Mouse (Mus musculus): ENCODE measurements around the gene Pxn. TPM values are rescaled to one million over a fixed set of nuclear protein-coding genes. Genes with fewer than 3 reads are reported as not detected.

Pxn gene
- polyA plus RNA-seq, 1 experiment: 82.6 TPM

DNA sequence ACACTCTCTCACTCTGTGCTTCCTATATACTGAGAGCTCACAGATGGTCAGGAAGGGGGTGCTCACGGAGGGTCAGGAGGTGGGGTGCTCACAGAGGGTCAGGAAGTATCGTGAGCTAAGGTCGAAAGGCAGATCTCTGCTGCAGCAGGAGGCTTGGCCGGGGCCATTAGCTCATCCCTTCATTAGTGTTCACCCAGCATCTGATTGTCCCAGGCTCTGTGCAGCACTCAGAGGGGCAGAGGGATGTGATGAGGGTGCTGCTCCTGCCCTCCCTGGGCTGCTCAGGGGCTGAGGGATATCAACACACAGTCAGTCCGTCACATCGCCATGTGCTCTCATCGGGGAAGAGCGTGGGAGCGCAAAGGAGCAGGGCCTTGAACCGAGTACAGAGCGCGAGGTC is 18.0 kb downstream of the Pxn start:
- Histone ChIP-seq H3K4me1 (ENCODE audit: control insufficient read depth, insufficient read depth, low read length) (peaks cover 20% of the 10 kb centered on the region), H3K4me3 (ENCODE audit: control insufficient read depth, low read depth, low read length) (no peak overlapping the region), H3K27me3 (ENCODE audit: control insufficient read depth, insufficient read depth, low read length) (no peaks in the 10 kb centered on the region), H3K27ac (ENCODE audit: control insufficient read depth, insufficient read depth, low read depth, low read length) (no peak overlapping the region), H3K36me3 (ENCODE audit: control insufficient read depth, insufficient read depth, low read length) (no peaks in the 10 kb centered on the region)
- TF ChIP-seq POLR2A (IDR thresholded peaks at IDR 0.05; ENCODE audit: control insufficient read depth, low read depth, low read length) (no peak), CTCF (IDR thresholded peaks at IDR 0.05; ENCODE audit: control insufficient read depth, insufficient read depth, insufficient replicate concordance, low read depth, low read length) (no peak)

GRCm38 (mm10) chr5:115525416-115525815 is 18.9 kb downstream of the Pxn start:
- TF ChIP-seq CTCF (IDR thresholded peaks at IDR 0.05; ENCODE audit: control insufficient read depth, insufficient read depth, insufficient replicate concordance, low read depth, low read length) (no peak), POLR2A (IDR thresholded peaks at IDR 0.05; ENCODE audit: control insufficient read depth, low read depth, low read length) (no peak)
- Histone ChIP-seq H3K4me1 (ENCODE audit: control insufficient read depth, insufficient read depth, low read length) (peaks cover 15% of the 10 kb centered on the region), H3K27me3 (ENCODE audit: control insufficient read depth, insufficient read depth, low read length) (no peaks in the 10 kb centered on the region), H3K36me3 (ENCODE audit: control insufficient read depth, insufficient read depth, low read length) (no peaks in the 10 kb centered on the region), H3K27ac (ENCODE audit: control insufficient read depth, insufficient read depth, low read depth, low read length) (no peak overlapping the region), H3K4me3 (ENCODE audit: control insufficient read depth, low read depth, low read length) (no peak overlapping the region)

DNA sequence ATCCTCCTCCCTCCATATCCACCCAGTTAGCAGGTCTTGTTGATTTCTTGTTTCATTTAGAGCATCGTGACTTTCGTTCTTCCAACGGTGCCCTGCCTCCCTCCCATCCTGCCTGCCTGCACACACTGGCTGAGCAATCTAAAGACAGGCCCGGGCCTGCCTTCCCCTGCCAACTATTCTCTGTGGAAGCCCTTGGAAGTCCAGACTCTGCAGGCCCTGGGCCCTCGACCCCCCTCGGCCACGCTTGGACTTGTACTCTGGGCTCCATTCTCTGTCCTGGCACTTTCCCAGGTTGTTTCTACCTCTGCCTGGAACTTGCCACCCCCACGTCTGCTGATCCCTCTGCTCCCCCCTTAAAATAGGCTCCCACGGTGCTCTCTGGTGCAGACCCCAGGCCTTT is 19.5 kb downstream of the Pxn start:
- no peak for TF ChIP-seq POLR2A (IDR thresholded peaks at IDR 0.05; ENCODE audit: control insufficient read depth, low read depth, low read length)
- TF ChIP-seq CTCF (IDR thresholded peaks at IDR 0.05; ENCODE audit: control insufficient read depth, insufficient read depth, insufficient replicate concordance, low read depth, low read length): no peak
- no peak overlapping the region for H3K27ac ChIP-seq (ENCODE audit: control insufficient read depth, insufficient read depth, low read depth, low read length)
- H3K27me3 ChIP-seq (ENCODE audit: control insufficient read depth, insufficient read depth, low read length): no peaks in the 10 kb centered on the region
- H3K4me1 ChIP-seq (ENCODE audit: control insufficient read depth, insufficient read depth, low read length): peaks cover 10% of the 10 kb centered on the region
- no peak overlapping the region for H3K4me3 ChIP-seq (ENCODE audit: control insufficient read depth, low read depth, low read length)
- H3K36me3 ChIP-seq (ENCODE audit: control insufficient read depth, insufficient read depth, low read length): no peaks in the 10 kb centered on the region

DNA sequence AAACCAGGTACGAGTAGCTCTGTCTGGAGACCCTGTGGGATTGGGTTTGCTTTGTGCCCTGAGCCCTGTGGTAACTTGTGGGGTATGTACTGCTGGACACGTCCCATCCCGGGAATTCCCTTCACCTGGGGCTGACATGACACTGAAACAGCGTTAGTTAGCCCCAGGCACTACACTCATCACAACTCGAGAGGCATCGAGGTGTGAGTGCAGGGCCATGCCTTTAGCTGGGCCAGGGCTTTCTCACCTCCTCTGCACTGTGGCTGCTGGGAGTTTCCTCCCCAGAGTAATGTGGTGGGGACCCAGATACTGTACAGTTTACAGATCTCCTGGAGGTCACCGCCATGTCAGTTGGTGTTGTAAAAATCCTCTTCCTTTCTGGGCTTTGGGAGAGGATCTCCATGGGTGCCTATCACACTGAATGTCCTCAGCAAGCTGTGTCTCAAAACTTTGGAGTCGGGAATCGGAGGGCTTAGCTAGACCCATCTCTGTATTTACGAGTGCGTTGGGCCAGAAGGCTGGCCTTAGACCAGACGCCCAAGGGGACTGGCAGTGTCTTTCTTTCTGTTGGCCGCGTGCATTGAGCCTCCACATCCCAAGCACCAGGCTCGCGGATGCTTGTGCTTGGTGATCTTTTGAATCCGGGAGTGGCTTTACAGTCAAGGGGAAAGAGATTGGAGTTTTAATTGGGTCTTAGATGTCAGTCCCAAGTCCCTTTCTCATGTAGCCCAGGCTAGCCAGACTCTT is 20.2 kb downstream of the Pxn start:
- Histone ChIP-seq H3K27me3 (ENCODE audit: control insufficient read depth, insufficient read depth, low read length) (no peaks in the 10 kb centered on the region), H3K4me1 (ENCODE audit: control insufficient read depth, insufficient read depth, low read length) (peaks cover 4% of the 10 kb centered on the region), H3K4me3 (ENCODE audit: control insufficient read depth, low read depth, low read length) (no peak overlapping the region), H3K36me3 (ENCODE audit: control insufficient read depth, insufficient read depth, low read length) (no peaks in the 10 kb centered on the region), H3K27ac (ENCODE audit: control insufficient read depth, insufficient read depth, low read depth, low read length) (no peak overlapping the region)
- no peak for TF ChIP-seq CTCF (IDR thresholded peaks at IDR 0.05; ENCODE audit: control insufficient read depth, insufficient read depth, insufficient replicate concordance, low read depth, low read length)
- TF ChIP-seq POLR2A (IDR thresholded peaks at IDR 0.05; ENCODE audit: control insufficient read depth, low read depth, low read length): no peak

DNA sequence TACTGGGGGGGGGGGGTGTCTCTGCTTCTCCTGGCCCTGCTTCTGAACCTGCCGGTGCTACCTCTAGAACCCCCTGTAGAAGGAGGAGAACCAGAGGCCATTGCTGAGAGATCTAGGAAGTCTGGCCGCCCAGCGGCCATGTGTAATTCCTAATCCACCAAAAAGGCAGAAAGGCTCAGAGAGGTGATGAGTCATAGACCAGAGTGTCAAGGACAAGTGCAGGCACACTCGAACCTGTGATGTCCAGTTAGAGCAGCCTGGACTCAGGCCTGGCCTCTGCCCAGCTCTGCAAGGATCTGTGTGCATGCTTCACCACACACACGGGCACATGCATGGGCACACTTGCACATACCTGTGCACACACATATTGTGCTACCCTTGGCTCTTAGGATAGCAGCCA is 21.7 kb downstream of the Pxn start:
- Histone ChIP-seq H3K27ac (ENCODE audit: control insufficient read depth, insufficient read depth, low read depth, low read length) (no peak overlapping the region), H3K27me3 (ENCODE audit: control insufficient read depth, insufficient read depth, low read length) (no peaks in the 10 kb centered on the region), H3K36me3 (ENCODE audit: control insufficient read depth, insufficient read depth, low read length) (no peaks in the 10 kb centered on the region), H3K4me1 (ENCODE audit: control insufficient read depth, insufficient read depth, low read length) (peaks cover 5% of the 10 kb centered on the region), H3K4me3 (ENCODE audit: control insufficient read depth, low read depth, low read length) (no peak overlapping the region)
- TF ChIP-seq CTCF (IDR thresholded peaks at IDR 0.05; ENCODE audit: control insufficient read depth, insufficient read depth, insufficient replicate concordance, low read depth, low read length) (no peak), POLR2A (IDR thresholded peaks at IDR 0.05; ENCODE audit: control insufficient read depth, low read depth, low read length) (no peak)

- Histone ChIP-seq H3K27ac (ENCODE audit: control insufficient read depth, insufficient read depth, low read depth, low read length) (no peak overlapping the region), H3K4me1 (ENCODE audit: control insufficient read depth, insufficient read depth, low read length) (peaks cover 5% of the 10 kb centered on the region), H3K4me3 (ENCODE audit: control insufficient read depth, low read depth, low read length) (no peak overlapping the region), H3K36me3 (ENCODE audit: control insufficient read depth, insufficient read depth, low read length) (no peaks in the 10 kb centered on the region), H3K27me3 (ENCODE audit: control insufficient read depth, insufficient read depth, low read length) (no peaks in the 10 kb centered on the region)
- TF ChIP-seq CTCF (IDR thresholded peaks at IDR 0.05; ENCODE audit: control insufficient read depth, insufficient read depth, insufficient replicate concordance, low read depth, low read length) (no peak), POLR2A (IDR thresholded peaks at IDR 0.05; ENCODE audit: control insufficient read depth, low read depth, low read length) (no peak)
Measured at GRCm38 (mm10) chr5:115529364-115529741, 22.9 kb downstream of the Pxn start.

DNA sequence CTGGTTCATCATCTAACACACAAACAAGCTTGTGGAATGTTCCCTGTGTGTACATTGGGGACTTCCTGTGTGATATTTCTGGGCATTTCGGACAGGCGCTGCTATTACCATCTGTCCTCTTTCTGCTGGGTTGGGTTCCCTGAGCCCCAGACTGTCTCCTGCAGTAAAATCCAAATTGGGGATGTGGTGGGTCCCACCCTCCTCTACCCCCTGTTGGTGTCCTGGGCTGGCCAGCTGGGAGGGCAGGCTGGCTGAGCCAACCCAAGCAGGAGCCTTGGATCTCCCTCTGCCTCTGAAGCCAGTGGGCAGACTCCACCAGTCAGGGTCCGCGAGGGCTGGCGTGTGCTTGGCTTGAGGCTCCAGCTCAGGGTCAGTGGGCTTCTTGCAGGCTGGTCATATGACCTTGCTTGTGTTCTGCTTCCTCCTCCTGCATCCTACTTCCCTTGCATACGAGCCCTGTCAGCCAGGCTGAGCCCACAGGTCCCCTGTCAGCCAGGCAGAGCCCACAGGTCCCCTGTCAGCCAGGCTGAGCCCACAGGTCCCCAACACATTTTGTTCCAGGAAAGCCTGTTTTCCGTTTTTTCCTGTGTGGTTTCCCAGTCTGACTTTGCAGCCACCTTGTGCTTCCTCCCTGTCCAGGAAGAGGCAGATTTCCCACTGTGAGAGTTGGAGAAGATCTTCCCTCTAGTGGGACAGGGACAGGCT is 23.4 kb downstream of the Pxn start:
- H3K27ac ChIP-seq (ENCODE audit: control insufficient read depth, insufficient read depth, low read depth, low read length): no peak overlapping the region
- H3K4me3 ChIP-seq (ENCODE audit: control insufficient read depth, low read depth, low read length): no peak overlapping the region
- no peak for TF ChIP-seq POLR2A (IDR thresholded peaks at IDR 0.05; ENCODE audit: control insufficient read depth, low read depth, low read length)
- TF ChIP-seq CTCF (IDR thresholded peaks at IDR 0.05; ENCODE audit: control insufficient read depth, insufficient read depth, insufficient replicate concordance, low read depth, low read length): no peak
- H3K36me3 ChIP-seq (ENCODE audit: control insufficient read depth, insufficient read depth, low read length): no peaks in the 10 kb centered on the region
- no peaks in the 10 kb centered on the region for H3K27me3 ChIP-seq (ENCODE audit: control insufficient read depth, insufficient read depth, low read length)
- H3K4me1 ChIP-seq (ENCODE audit: control insufficient read depth, insufficient read depth, low read length): peaks cover 3% of the 10 kb centered on the region
